Mouse (Mus musculus) liver, postnatal 0 days (tissue): ENCODE measurements at regions not wholly inside any gene's neighbourhood (a gene's known extent, or its start where the extent isn't known, plus 50 kb on each side); places are given as distances from the start of the nearest gene placed in this dataset.

Experiments used
- CTCF ChIP-seq: sonication (generic); IDR thresholded peaks from 2 replicates; pipeline ENCODE4 v1.5.1; 2016; ENCODE audit warnings: antibody characterized with exemption, low read depth
- EP300 ChIP-seq: IDR thresholded peaks from 2 replicates; pipeline ENCODE4 v1.6.1; 2016; ENCODE audit warnings: antibody characterized with exemption, low read depth, mild to moderate bottlenecking

DNA sequence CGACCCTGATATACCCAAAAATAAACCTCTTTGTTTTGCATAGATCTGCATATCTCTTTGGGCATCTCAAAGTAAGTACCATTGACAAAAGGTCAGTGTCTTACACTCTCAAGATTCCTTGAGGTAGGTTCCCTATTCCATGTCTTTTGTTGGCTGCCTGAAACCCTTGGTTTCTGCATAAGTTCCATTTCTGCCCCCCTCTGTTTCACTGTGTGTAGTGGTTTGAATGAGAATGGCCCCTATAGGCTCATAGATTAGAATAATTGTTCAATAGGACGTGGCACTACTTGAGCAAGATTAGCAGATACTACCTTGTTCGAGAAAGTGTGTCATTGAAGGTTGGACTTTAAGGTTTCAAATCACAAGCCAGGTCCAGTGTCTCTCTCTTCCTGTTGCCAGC, 628.6 kb upstream of the Vrk2 start:
- TF ChIP-seq CTCF (no peak), EP300 (no peak)
